Mouse (Mus musculus) liver, embryonic 14.5 days (tissue): Measurements from ENCODE around the gene Cpt1a.

Experiments used
- CTCF ChIP-seq: IDR thresholded peaks from 2 replicates; pipeline ENCODE4 v1.5.1; 2016; ENCODE audit warnings: antibody characterized with exemption, low read depth, control low read depth
- EP300 ChIP-seq: IDR thresholded peaks from 2 replicates; pipeline ENCODE4 v1.6.1; 2016; ENCODE audit warnings: antibody characterized with exemption, low read depth

GRCm38 (mm10) chr19:3289006-3289405 lies 33.1 kb upstream of the Cpt1a start:
- TF ChIP-seq CTCF, result no peak
- no peak for TF ChIP-seq EP300
